Mouse (Mus musculus) heart, embryonic 15.5 days (tissue): ENCODE results near the gene Rfc2. TPM values are rescaled to one million over a fixed set of nuclear protein-coding genes. Genes with fewer than 3 reads are reported as not detected.

Experiments
- ATAC-seq: fragments of 200-750 bp; cut with Nextera tagmentation; replicated peaks from 2 replicates; pipeline ENCODE4 v1.8.0; 2017; ENCODE audit warnings: low read depth, moderate TSS enrichment; ENCODE audit not compliant: insufficient number of reproducible peaks, insufficient read depth, low FRiP score
- H3K27ac ChIP-seq: fragments of 300-500 bp; sonication (generic); 2 replicates; pipeline ENCODE4 v1.5.1; 2015; ENCODE audit warnings: mild to moderate bottlenecking, inconsistent platforms
- H3K27me3 ChIP-seq: fragments of 300-500 bp; sonication (generic); 2 replicates; pipeline ENCODE4 v1.6.1; 2015; ENCODE audit warnings: inconsistent platforms
- H3K36me3 ChIP-seq: fragments of 300-500 bp; sonication (generic); 2 replicates; pipeline ENCODE4 v1.6.1; 2015; ENCODE audit warnings: mild to moderate bottlenecking, inconsistent platforms
- H3K4me1 ChIP-seq: fragments of 300-500 bp; sonication (generic); replicated peaks from 2 replicates; pipeline ENCODE4 v1.6.1; 2015; ENCODE audit warnings: inconsistent platforms
- H3K4me2 ChIP-seq: fragments of 300-500 bp; sonication (generic); 2 replicates; pipeline ENCODE4 v1.6.1; 2015; ENCODE audit warnings: inconsistent platforms, mild to moderate bottlenecking, moderate library complexity
- H3K4me3 ChIP-seq: fragments of 300-500 bp; sonication (generic); 2 replicates; pipeline ENCODE4 v1.5.1; 2015; ENCODE audit warnings: mild to moderate bottlenecking, inconsistent platforms
- H3K9ac ChIP-seq: fragments of 300-500 bp; sonication (generic); 2 replicates; pipeline ENCODE4 v1.6.1; 2015; ENCODE audit warnings: mild to moderate bottlenecking, inconsistent platforms
- H3K9me3 ChIP-seq: fragments of 300-500 bp; sonication (generic); replicated peaks from 2 replicates; pipeline ENCODE4 v1.6.1; 2016; ENCODE audit warnings: inconsistent platforms
- WGBS: fragments of 180-500 bp; shearing (Covaris S2); methylation state at CpG from one replicate; pipeline ENCODE4 v1.1.7; 2015; ENCODE audit warnings: mixed read lengths; 5-methylcytosine and 5-hydroxymethylcytosine counted together
- polyA plus RNA-seq: library from polyadenylated mRNA; unstranded; fragments of >200 nt; fragmentation: Nextera tagmentation; extraction: Ambion mirVana; gene quantifications from 2 replicates; pipeline ENCODE4 v1.2.1, GENCODE M21; 2015

Rfc2 gene
- polyA plus RNA-seq, 1 experiment from 2014 or later = 156 TPM

- peaks cover 47% of the 10 kb centered on the region for H3K4me1 ChIP-seq
- H3K27ac ChIP-seq = peak overlapping the region; percentile 85
- no peaks in the 10 kb centered on the region for H3K9me3 ChIP-seq
- H3K9ac ChIP-seq = peak overlapping the region; percentile 86
- no peaks in the 10 kb centered on the region for H3K36me3 ChIP-seq
- H3K27me3 ChIP-seq = no peaks in the 10 kb centered on the region
- ATAC-seq = no peak
- 24% methylated on average over 6 of the region's 6 CpGs for WGBS
- peak overlapping the region; percentile 94 for H3K4me2 ChIP-seq
- H3K4me3 ChIP-seq = peak overlapping the region; percentile 69
Observed at GRCm38 (mm10) chr5:134550836-134551232, 30.3 kb upstream of the Rfc2 start.

- peak overlapping the region; percentile 86 for H3K9ac ChIP-seq
- peak; percentile 5; the same call in 1 of the 2 replicates for ATAC-seq
- H3K27me3 ChIP-seq = no peaks in the 10 kb centered on the region
- H3K4me1 ChIP-seq = peaks cover 49% of the 10 kb centered on the region
- peak overlapping the region; percentile 94 for H3K4me2 ChIP-seq
- H3K36me3 ChIP-seq = no peaks in the 10 kb centered on the region
- no peaks in the 10 kb centered on the region for H3K9me3 ChIP-seq
- H3K27ac ChIP-seq = peak overlapping the region; percentile 85
- H3K4me3 ChIP-seq = peak overlapping the region; percentile 69
- WGBS = 4% methylated on average over 52 of the region's 52 CpGs
Observed at GRCm38 (mm10) chr5:134551233-134552109, 29.7 kb upstream of the Rfc2 start.

GRCm38 (mm10) chr5:134552110-134552972 lies 28.8 kb upstream of the Rfc2 start, which contains the start of gene Clip2:
Clip2 (minus strand) TSS chr5:134552434.
- Histone ChIP-seq H3K4me2 (peak within 1 kb of the TSS; percentile 94), H3K36me3 (no peaks in the 10 kb centered on the region), H3K4me1 (peaks cover 45% of the 10 kb centered on the region), H3K9me3 (no peaks in the 10 kb centered on the region), H3K9ac (peak within 1 kb of the TSS; percentile 86), H3K27ac (peak within 1 kb of the TSS; percentile 85), H3K4me3 (peak within 1 kb of the TSS; percentile 69), H3K27me3 (no peaks in the 10 kb centered on the region)
- WGBS = 2% methylated on average over 61 of the region's 61 CpGs
- ATAC-seq = peak; percentile 93

GRCm38 (mm10) chr5:134553951-134554546 lies 27.1 kb upstream of the Rfc2 start:
- no peaks in the 10 kb centered on the region for H3K9me3 ChIP-seq
- whole genome bisulfite sequencing = 85% methylated on average over 5 of the region's 5 CpGs
- H3K27ac ChIP-seq = no peak overlapping the region
- no peak overlapping the region for H3K4me2 ChIP-seq
- H3K27me3 ChIP-seq = no peaks in the 10 kb centered on the region
- no peak for ATAC-seq
- H3K4me1 ChIP-seq = peaks cover 39% of the 10 kb centered on the region
- no peaks in the 10 kb centered on the region for H3K36me3 ChIP-seq
- H3K9ac ChIP-seq = no peak overlapping the region
- H3K4me3 ChIP-seq = no peak overlapping the region

GRCm38 (mm10) chr5:134555463-134556164 lies 25.6 kb upstream of the Rfc2 start:
- no peak overlapping the region for H3K9ac ChIP-seq
- no peaks in the 10 kb centered on the region for H3K27me3 ChIP-seq
- no peaks in the 10 kb centered on the region for H3K9me3 ChIP-seq
- no peaks in the 10 kb centered on the region for H3K36me3 ChIP-seq
- 0 out of 2 replicates have a peak overlapping the region, but pooled peaks have one; percentile 30 for H3K4me2 ChIP-seq
- peak; percentile 23; the same call in 1 of the 2 replicates for ATAC-seq
- H3K27ac ChIP-seq = peak overlapping the region; percentile 49
- 7% methylated on average over 20 of the region's 20 CpGs for WGBS
- no peak overlapping the region for H3K4me3 ChIP-seq
- H3K4me1 ChIP-seq = peaks cover 31% of the 10 kb centered on the region

GRCm38 (mm10) chr5:134560071-134560449 lies 21.1 kb upstream of the Rfc2 start, which contains the start of gene Syna:
Syna (minus strand) TSS chr5:134560171.
- H3K9ac ChIP-seq = no peak within 1 kb of the TSS
- H3K27ac ChIP-seq = no peak within 1 kb of the TSS
- WGBS = 69% methylated on average over 7 of the region's 7 CpGs
- H3K4me3 ChIP-seq = no peak within 1 kb of the TSS
- H3K9me3 ChIP-seq = no peaks in the 10 kb centered on the region
- no peak within 1 kb of the TSS for H3K4me2 ChIP-seq
- peaks cover 10% of the 10 kb centered on the region for H3K4me1 ChIP-seq
- no peak for ATAC-seq
- no peaks in the 10 kb centered on the region for H3K36me3 ChIP-seq
- H3K27me3 ChIP-seq = no peaks in the 10 kb centered on the region

GRCm38 (mm10) chr5:134560450-134561171 lies 20.6 kb upstream of the Rfc2 start:
- Histone ChIP-seq H3K4me3 (no peak overlapping the region), H3K9ac (no peak overlapping the region), H3K36me3 (no peaks in the 10 kb centered on the region), H3K4me1 (peaks cover 4% of the 10 kb centered on the region), H3K9me3 (no peaks in the 10 kb centered on the region), H3K27me3 (no peaks in the 10 kb centered on the region), H3K4me2 (no peak overlapping the region), H3K27ac (no peak overlapping the region)
- no peak for ATAC-seq
- 74% methylated on average over 16 of the region's 16 CpGs for WGBS

- no peak overlapping the region for H3K4me3 ChIP-seq
- no peak overlapping the region for H3K9ac ChIP-seq
- WGBS = 97% methylated on average over 2 of the region's 2 CpGs
- no peak overlapping the region for H3K4me2 ChIP-seq
- H3K4me1 ChIP-seq = 0 out of 2 replicates have a peak, but pooled peaks cover 5% of the 10 kb centered on the region
- no peaks in the 10 kb centered on the region for H3K27me3 ChIP-seq
- H3K9me3 ChIP-seq = no peaks in the 10 kb centered on the region
- no peak overlapping the region for H3K27ac ChIP-seq
- no peak for ATAC-seq
- H3K36me3 ChIP-seq = no peaks in the 10 kb centered on the region
Observed at GRCm38 (mm10) chr5:134564272-134564671, 16.9 kb upstream of the Rfc2 start.

GRCm38 (mm10) chr5:134565696-134566095 lies 15.5 kb upstream of the Rfc2 start:
- H3K27me3 ChIP-seq = no peaks in the 10 kb centered on the region
- H3K9ac ChIP-seq = no peak overlapping the region
- H3K9me3 ChIP-seq = no peaks in the 10 kb centered on the region
- H3K4me2 ChIP-seq = no peak overlapping the region
- H3K36me3 ChIP-seq = no peaks in the 10 kb centered on the region
- no peak overlapping the region for H3K4me3 ChIP-seq
- ATAC-seq = no peak
- H3K27ac ChIP-seq = no peak overlapping the region
- WGBS = 84% methylated on average over 6 of the region's 6 CpGs
- H3K4me1 ChIP-seq = 0 out of 2 replicates have a peak, but pooled peaks cover 5% of the 10 kb centered on the region

- H3K4me3 ChIP-seq = no peak overlapping the region
- no peak overlapping the region for H3K9ac ChIP-seq
- H3K27ac ChIP-seq = no peak overlapping the region
- ATAC-seq = no peak
- H3K36me3 ChIP-seq = no peaks in the 10 kb centered on the region
- no peaks in the 10 kb centered on the region for H3K27me3 ChIP-seq
- no peak overlapping the region for H3K4me2 ChIP-seq
- H3K9me3 ChIP-seq = no peaks in the 10 kb centered on the region
- H3K4me1 ChIP-seq = peaks cover 12% of the 10 kb centered on the region
- 63% methylated on average over 4 of the region's 4 CpGs for WGBS
Observed at GRCm38 (mm10) chr5:134567445-134567844, 13.7 kb upstream of the Rfc2 start.
